Mouse (Mus musculus): ENCODE results near the gene Gm10639. TPM values are rescaled to one million over a fixed set of nuclear protein-coding genes. Genes with fewer than 3 reads are reported as not detected.
"Not testable (repeated sequence)": the region's sequence is repeated elsewhere in the genome, so short reads cannot be mapped to it uniquely, and the experiment has no call there.

The Gm10639 gene
- polyA plus RNA-seq, 1 experiment from 2014 or later = not detected

DNA sequence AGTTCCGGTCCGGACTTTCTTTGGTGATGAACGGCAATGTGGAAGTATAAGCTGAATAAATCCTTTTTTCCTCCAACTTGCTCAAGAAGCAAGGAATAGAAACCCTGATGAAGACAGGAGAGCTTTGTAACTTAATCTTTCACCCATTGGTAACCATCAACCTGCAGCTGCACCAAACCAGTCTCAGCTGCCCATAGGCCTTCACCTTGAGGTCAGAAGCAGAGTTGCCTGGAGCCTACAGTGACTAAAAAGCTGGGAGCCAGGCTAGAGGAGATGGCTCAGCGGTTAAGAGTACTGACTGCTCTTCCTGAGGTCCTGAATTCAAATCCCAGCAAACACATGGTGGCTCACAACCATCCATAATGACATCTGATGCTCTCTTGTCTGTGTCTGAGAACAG, 52.8 kb downstream of the Gm10639 start:
- H3K9ac ChIP-seq (ENCODE audit: low read depth, low read length); H3K4me2 ChIP-seq (ENCODE audit: low read depth, low read length); H3K4me1 ChIP-seq (ENCODE audit: control insufficient read depth, low read depth, low read length); H3K9me3 ChIP-seq (replicated peaks; ENCODE audit: control insufficient read depth, low read length); ATAC-seq (ENCODE audit: low read depth); H3K36me3 ChIP-seq (ENCODE audit: control insufficient read depth, insufficient read depth); H3K27ac ChIP-seq (ENCODE audit: low read length); H3K4me3 ChIP-seq (ENCODE audit: low read depth, low read length); H3K27me3 ChIP-seq (ENCODE audit: control insufficient read depth, insufficient read depth, low read depth, low read length): not testable (repeated sequence)
- WGBS (ENCODE audit: insufficient replicate concordance) = 68% methylated on average over 4 of the region's 4 CpGs

DNA sequence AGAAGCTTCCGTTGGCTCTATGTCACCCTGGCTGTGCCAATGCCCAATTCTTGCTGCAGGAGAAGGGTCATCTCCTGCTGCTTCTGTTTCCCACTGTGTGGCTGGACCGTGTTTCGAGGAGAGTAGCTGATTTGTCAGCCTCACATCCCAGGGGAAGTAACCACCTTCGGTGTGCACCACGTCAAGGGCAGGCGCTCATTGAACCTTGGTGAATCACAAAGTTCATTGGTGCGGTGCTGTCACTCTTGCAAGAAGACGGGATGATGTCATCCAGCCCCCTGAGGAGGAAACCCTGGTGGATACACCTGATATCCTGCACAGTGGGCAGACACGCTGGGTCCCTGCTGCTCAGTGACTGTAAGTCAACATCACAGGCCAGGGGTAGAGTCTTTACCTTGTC, 53.3 kb downstream of the Gm10639 start:
- not testable (repeated sequence) for ATAC-seq (ENCODE audit: low read depth); H3K4me1 ChIP-seq (ENCODE audit: control insufficient read depth, low read depth, low read length); H3K4me3 ChIP-seq (ENCODE audit: low read depth, low read length); H3K27me3 ChIP-seq (ENCODE audit: control insufficient read depth, insufficient read depth, low read depth, low read length); H3K27ac ChIP-seq (ENCODE audit: low read length); H3K36me3 ChIP-seq (ENCODE audit: control insufficient read depth, insufficient read depth); H3K9ac ChIP-seq (ENCODE audit: low read depth, low read length); H3K4me2 ChIP-seq (ENCODE audit: low read depth, low read length); H3K9me3 ChIP-seq (replicated peaks; ENCODE audit: control insufficient read depth, low read length)
- 61% methylated on average over 9 of the region's 9 CpGs for WGBS (ENCODE audit: insufficient replicate concordance)

DNA sequence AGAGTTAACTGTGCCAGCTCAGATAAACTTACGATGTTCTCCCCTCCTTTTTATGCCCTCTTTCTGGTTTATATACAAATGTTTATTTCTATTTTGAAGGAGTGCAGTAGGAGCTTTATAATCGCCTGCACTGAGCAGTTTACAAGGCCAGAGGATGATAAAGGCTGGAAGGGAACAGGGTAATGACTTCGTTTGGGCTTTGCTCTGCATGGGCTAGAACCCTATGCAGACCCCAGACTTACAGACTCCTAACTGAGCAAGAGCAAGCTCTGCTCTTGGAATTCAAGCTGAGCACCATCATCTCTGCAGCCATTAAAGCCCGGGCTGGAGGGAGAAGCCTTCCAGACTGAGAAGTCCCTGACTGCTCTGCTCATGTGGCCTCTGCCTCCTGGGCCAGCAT, 55.5 kb downstream of the Gm10639 start:
- not testable (repeated sequence) for H3K4me1 ChIP-seq (ENCODE audit: control insufficient read depth, low read depth, low read length); H3K9me3 ChIP-seq (replicated peaks; ENCODE audit: control insufficient read depth, low read length); H3K27ac ChIP-seq (ENCODE audit: low read length); H3K9ac ChIP-seq (ENCODE audit: low read depth, low read length); ATAC-seq (ENCODE audit: low read depth); H3K27me3 ChIP-seq (ENCODE audit: control insufficient read depth, insufficient read depth, low read depth, low read length); H3K36me3 ChIP-seq (ENCODE audit: control insufficient read depth, insufficient read depth); H3K4me3 ChIP-seq (ENCODE audit: low read depth, low read length); H3K4me2 ChIP-seq (ENCODE audit: low read depth, low read length)
- WGBS (ENCODE audit: insufficient replicate concordance) = 40% methylated on average over 4 of the region's 4 CpGs

DNA sequence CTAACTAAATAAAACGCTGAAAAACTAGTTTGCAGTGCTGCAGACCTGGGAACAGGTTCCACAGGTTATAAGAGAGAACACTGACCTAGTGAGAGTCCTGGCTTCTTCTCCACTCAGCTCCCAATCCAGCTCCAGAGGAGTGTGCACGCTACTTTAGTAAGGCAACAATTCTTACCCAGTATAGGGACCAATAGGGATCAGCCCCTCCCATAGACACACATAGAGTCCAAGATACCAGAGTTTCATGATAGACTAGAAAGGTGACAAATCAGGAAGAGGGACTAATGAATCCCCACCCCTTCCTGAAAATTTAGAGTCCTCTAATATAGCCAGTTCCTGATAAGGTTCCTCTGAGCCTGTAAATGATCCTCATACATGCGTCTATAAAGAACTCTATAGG, 57.3 kb downstream of the Gm10639 start:
- Histone ChIP-seq H3K27me3 (ENCODE audit: control insufficient read depth, insufficient read depth, low read depth, low read length) (no peaks in the 10 kb centered on the region), H3K4me1 (ENCODE audit: control insufficient read depth, low read depth, low read length) (no peaks in the 10 kb centered on the region), H3K9me3 (replicated peaks; ENCODE audit: control insufficient read depth, low read length) (no peaks in the 10 kb centered on the region), H3K27ac (ENCODE audit: low read length) (no peak overlapping the region), H3K36me3 (ENCODE audit: control insufficient read depth, insufficient read depth) (no peaks in the 10 kb centered on the region), H3K4me2 (ENCODE audit: low read depth, low read length) (no peak overlapping the region), H3K4me3 (ENCODE audit: low read depth, low read length) (no peak overlapping the region), H3K9ac (ENCODE audit: low read depth, low read length) (no peak overlapping the region)
- 45% methylated on average over 3 of the region's 3 CpGs for WGBS (ENCODE audit: insufficient replicate concordance)
- no peak for ATAC-seq (ENCODE audit: low read depth)

DNA sequence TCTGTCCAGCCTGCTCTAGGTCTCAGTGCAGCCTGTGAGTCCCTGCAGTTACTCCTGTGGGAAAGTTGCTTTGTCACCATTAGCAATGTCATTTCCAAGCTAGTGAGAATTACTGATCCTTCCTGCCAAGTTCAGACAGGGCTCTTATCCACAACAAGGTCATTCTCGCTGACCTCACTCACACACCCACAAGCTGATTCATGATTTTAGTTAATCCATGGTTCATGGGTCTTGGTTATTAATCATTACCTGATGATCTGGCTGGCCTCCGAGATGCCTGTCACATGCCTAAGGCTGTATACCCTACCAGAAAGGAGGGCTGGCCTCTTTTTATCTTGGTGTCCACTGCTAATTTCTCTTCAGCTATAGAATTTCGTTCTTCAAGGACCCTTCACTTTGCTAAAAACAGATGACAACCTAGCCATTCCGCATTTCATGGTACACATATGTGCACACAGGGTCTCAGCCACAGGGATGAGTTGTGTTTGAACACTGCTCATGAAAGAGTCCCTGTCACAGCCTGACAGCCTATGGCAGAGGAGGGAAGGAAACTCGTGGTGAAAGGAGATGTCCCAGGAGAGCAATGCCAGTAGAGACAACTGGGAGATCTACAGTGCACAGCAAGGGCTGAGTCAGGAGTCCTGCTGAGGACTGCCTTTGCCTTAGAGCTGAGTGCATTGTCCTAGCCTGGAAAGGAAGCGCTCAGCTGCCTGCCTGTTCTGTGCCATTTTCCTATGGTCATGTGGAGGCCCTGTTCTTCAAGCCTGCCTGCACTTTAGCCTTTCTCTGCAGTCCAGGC, 58.7 kb downstream of the Gm10639 start:
- H3K9ac ChIP-seq (ENCODE audit: low read depth, low read length); ATAC-seq (ENCODE audit: low read depth); H3K36me3 ChIP-seq (ENCODE audit: control insufficient read depth, insufficient read depth); H3K27ac ChIP-seq (ENCODE audit: low read length); H3K9me3 ChIP-seq (replicated peaks; ENCODE audit: control insufficient read depth, low read length); H3K4me3 ChIP-seq (ENCODE audit: low read depth, low read length); H3K27me3 ChIP-seq (ENCODE audit: control insufficient read depth, insufficient read depth, low read depth, low read length); H3K4me1 ChIP-seq (ENCODE audit: control insufficient read depth, low read depth, low read length); H3K4me2 ChIP-seq (ENCODE audit: low read depth, low read length): not testable (repeated sequence)
- WGBS (ENCODE audit: insufficient replicate concordance) = 37% methylated on average over 6 of the region's 6 CpGs

DNA sequence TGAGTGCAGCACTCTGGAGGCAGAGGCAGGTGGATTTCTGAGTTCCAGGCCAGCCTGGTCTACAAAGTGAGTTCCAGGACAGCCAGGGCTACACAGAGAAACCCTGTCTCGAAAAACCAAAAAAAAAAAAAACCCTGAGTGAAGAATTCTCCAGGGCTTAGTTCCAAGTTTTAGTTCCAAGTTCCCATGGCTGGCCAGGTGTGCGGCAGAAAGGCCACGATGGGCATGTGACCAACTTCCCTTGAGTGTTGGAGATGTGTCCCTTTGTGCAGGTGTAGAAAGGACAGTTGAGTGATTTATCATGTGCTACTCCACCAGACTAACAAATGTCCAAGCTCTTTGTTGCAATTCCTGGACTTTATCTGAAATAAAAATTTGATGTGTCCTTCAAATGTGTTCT, 59.4 kb downstream of the Gm10639 start:
- not testable (repeated sequence) for ATAC-seq (ENCODE audit: low read depth); H3K36me3 ChIP-seq (ENCODE audit: control insufficient read depth, insufficient read depth); H3K9ac ChIP-seq (ENCODE audit: low read depth, low read length); H3K27ac ChIP-seq (ENCODE audit: low read length); H3K4me2 ChIP-seq (ENCODE audit: low read depth, low read length); H3K4me3 ChIP-seq (ENCODE audit: low read depth, low read length); H3K27me3 ChIP-seq (ENCODE audit: control insufficient read depth, insufficient read depth, low read depth, low read length); H3K9me3 ChIP-seq (replicated peaks; ENCODE audit: control insufficient read depth, low read length); H3K4me1 ChIP-seq (ENCODE audit: control insufficient read depth, low read depth, low read length)
- 67% methylated on average over 3 of the region's 3 CpGs for WGBS (ENCODE audit: insufficient replicate concordance)

DNA sequence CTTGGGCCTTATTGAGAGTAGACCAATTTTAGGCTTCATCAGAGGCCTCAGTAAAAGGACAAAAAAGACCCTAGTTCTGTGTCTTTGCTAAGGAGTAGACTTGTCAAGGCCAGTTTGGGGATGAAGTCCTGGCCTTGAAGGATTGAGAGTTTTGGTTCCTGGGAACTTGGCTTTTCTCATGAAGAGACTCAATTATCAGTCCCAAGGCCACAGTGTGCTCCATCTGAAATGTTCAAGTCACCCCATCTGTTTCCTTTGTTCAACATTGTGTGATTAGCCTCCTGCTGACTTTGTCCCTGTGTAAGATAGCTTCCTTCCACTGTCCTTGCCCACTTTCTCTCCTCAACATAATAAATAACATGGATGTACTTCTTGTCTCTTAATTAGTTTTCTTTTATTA, 60.3 kb downstream of the Gm10639 start:
- H3K27me3 ChIP-seq (ENCODE audit: control insufficient read depth, insufficient read depth, low read depth, low read length); H3K27ac ChIP-seq (ENCODE audit: low read length); H3K4me2 ChIP-seq (ENCODE audit: low read depth, low read length); H3K4me1 ChIP-seq (ENCODE audit: control insufficient read depth, low read depth, low read length); H3K36me3 ChIP-seq (ENCODE audit: control insufficient read depth, insufficient read depth); H3K9ac ChIP-seq (ENCODE audit: low read depth, low read length); ATAC-seq (ENCODE audit: low read depth); H3K9me3 ChIP-seq (replicated peaks; ENCODE audit: control insufficient read depth, low read length); H3K4me3 ChIP-seq (ENCODE audit: low read depth, low read length): not testable (repeated sequence)

DNA sequence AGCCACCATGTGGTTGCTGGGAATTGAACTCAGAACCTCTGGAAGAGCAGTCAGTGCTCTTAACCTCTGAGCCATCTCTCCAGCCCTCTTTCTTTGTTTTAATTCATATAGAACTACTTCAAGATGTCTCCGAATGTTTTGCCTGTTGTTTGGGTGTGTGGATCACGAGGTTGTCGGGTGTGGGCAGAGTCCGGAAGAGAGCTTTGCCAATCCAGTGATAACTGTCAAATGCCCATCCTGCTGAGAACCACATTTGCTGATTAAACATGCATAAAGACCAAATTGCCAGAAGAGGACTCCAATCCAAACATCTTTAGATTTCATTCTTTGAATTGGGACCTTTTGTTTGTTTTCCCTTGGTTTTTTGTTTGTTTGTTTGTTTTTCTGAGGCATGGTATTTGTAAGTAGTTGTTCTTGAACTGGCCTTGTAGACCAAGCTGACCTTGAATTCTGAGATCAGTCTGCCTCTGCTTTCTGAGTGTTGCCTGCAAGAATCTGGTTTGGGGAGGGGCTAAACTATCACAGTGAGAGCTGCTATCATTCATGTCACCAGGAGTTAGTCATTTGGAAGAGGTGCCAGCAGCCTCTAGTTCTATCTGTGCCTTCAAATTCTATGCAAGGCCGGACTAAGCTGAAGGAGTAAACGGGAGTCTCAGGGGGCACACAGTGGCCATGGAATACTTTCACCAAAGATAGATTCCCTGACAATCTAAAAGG, 61.9 kb downstream of the Gm10639 start:
- WGBS (ENCODE audit: insufficient replicate concordance) = 49% methylated on average over 6 of the region's 6 CpGs
- H3K4me3 ChIP-seq (ENCODE audit: low read depth, low read length) = no peak overlapping the region
- no peak overlapping the region for H3K27ac ChIP-seq (ENCODE audit: low read length)
- no peaks in the 10 kb centered on the region for H3K9me3 ChIP-seq (replicated peaks; ENCODE audit: control insufficient read depth, low read length)
- no peaks in the 10 kb centered on the region for H3K36me3 ChIP-seq (ENCODE audit: control insufficient read depth, insufficient read depth)
- no peaks in the 10 kb centered on the region for H3K4me1 ChIP-seq (ENCODE audit: control insufficient read depth, low read depth, low read length)
- H3K27me3 ChIP-seq (ENCODE audit: control insufficient read depth, insufficient read depth, low read depth, low read length) = no peaks in the 10 kb centered on the region
- no peak overlapping the region for H3K9ac ChIP-seq (ENCODE audit: low read depth, low read length)
- no peak for ATAC-seq (ENCODE audit: low read depth)
- H3K4me2 ChIP-seq (ENCODE audit: low read depth, low read length) = no peak overlapping the region
